Mouse (Mus musculus): Measurements from ENCODE around the gene Bmi1. TPM values are rescaled to one million over a fixed set of nuclear protein-coding genes. Genes with fewer than 3 reads are reported as not detected.

Bmi1 gene
- total and polyA plus RNA-seq, 3 experiments: 66.5 to 68.1 TPM; not detected in 1

DNA sequence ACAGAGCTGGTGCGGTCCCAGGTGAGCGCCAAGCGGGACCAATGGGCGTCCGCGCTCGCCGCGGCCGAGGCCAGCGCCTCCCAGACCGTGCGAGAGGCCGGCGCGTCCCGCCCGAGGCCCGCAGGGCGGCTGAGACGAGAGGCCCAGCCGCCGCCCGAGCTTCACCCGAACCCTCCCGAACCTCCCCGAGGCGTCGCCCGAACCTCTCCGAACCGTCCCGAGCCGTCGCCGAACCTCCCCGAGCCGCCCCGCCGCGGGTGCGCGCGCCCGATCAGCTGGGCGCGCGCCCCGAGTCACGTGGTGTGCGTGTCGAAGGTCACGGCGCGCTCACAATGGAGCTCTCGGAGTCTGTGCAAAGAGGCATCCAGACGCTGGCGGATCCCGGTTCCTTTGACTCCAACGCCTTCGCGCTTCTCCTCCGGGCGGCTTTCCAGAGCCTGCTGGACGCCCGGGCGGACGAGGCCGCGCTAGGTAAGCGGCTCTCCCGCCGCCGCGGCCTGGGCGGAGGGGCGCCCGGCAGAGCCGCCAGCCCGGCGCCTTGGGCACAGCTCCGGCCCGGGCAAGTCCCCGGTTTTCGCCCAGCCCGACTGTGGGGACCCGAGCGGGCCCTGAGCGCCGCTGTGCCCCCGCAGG is 4.6 kb upstream of the Bmi1 start, which contains the start of gene Commd3:
Commd3 (plus strand) TSS at position 252 of the 633 bp plus-strand sequence.
- H3K27me3 ChIP-seq (ENCODE audit: control insufficient read depth in 1 of 2, insufficient read depth in 2 of 2, low read length in 2 of 2): peaks cover 12 to 30% of the 10 kb centered on the region in 2 experiments
- peaks cover 0 to 17% of the 10 kb centered on the region in 2 experiments; a peak in 2 of 4 replicates for H3K36me3 ChIP-seq (ENCODE audit: control insufficient read depth in 1 of 2, insufficient read depth in 2 of 2, low read length in 2 of 2)
- peaks cover 12% of the 10 kb centered on the region for H3K79me2 ChIP-seq (ENCODE audit: control insufficient read depth, insufficient read depth, low read length, poor library complexity)
- TF ChIP-seq MYB (IDR thresholded peaks at IDR 0.05; ENCODE audit: low read depth, low read length) (no peak), USF2 (IDR thresholded peaks at IDR 0.05; ENCODE audit: borderline replicate concordance in 1 of 2, insufficient read depth in 1 of 2, low read depth in 1 of 2, low read length in 2 of 2) (peak; percentile 20 to 76; a peak in 3 of 4 replicates), MAX (IDR thresholded peaks at IDR 0.05; ENCODE audit: low read length) (peak; percentile 93), ZKSCAN1 (IDR thresholded peaks at IDR 0.05; ENCODE audit: low read depth, low read length) (no peak), NELFE (IDR thresholded peaks at IDR 0.05; ENCODE audit: low read depth, low read length) (peak; percentile 73), TBP (IDR thresholded peaks at IDR 0.05; ENCODE audit: low read depth, low read length) (peak; percentile 31; the same call in 1 of the 2 replicates), MXI1 (IDR thresholded peaks at IDR 0.05; ENCODE audit: low read depth, low read length) (peak; percentile 72; the same call in 1 of the 2 replicates), TCF12 (IDR thresholded peaks at IDR 0.05; ENCODE audit: low read depth, low read length) (peak; percentile 26; the same call in 1 of the 2 replicates), TAL1 (IDR thresholded peaks at IDR 0.05; ENCODE audit: low read length) (no peak), ETS1 (IDR thresholded peaks at IDR 0.05; ENCODE audit: low read depth, low read length) (0 out of 2 replicates have a peak, but pooled peaks have one; percentile 53), UBTF (IDR thresholded peaks at IDR 0.05; ENCODE audit: borderline replicate concordance, insufficient read depth, low read depth, low read length) (peak; percentile 60; the same call in 1 of the 2 replicates), USF1 (IDR thresholded peaks at IDR 0.05; ENCODE audit: low read depth, low read length) (peak; percentile 96), POLR2AphosphoS2 (IDR thresholded peaks at IDR 0.05; ENCODE audit: low read length) (no peak), MYC (IDR thresholded peaks at IDR 0.05; ENCODE audit: low read depth, low read length) (0 out of 2 replicates have a peak, but pooled peaks have one; percentile 31), BHLHE40 (IDR thresholded peaks at IDR 0.05; ENCODE audit: borderline replicate concordance, low read depth, low read length) (peak; percentile 54; the same call in 1 of the 2 replicates), POLR2A (IDR thresholded peaks at IDR 0.05; ENCODE audit: control insufficient read depth in 1 of 2, insufficient read depth in 1 of 2, low read depth in 1 of 2, low read length in 2 of 2, poor library complexity in 1 of 2) (peak; percentile 59 to 73; a peak in 2 of 4 replicates), HCFC1 (IDR thresholded peaks at IDR 0.05; ENCODE audit: low read depth, low read length) (peak; percentile 57; the same call in 1 of the 2 replicates)
- H3K9me3 ChIP-seq (replicated peaks; ENCODE audit: insufficient read depth, low read length): no peaks in the 10 kb centered on the region
- DNase-seq (ENCODE audit: low read depth, low spot score): peak; percentile 84
- H3K27ac ChIP-seq (ENCODE audit: control insufficient read depth, low read depth, low read length): peak within 1 kb of the TSS; percentile 52
- H3K4me1 ChIP-seq (ENCODE audit: control insufficient read depth in 1 of 2, insufficient read depth in 2 of 2, low read length in 2 of 2): peaks cover 13% of the 10 kb centered on the region in 2 experiments
- H3K4me3 ChIP-seq (ENCODE audit: control insufficient read depth in 1 of 2, insufficient read depth in 1 of 2, low read depth in 2 of 2, low read length in 2 of 2): peak within 1 kb of the TSS; percentile 81 to 83
- peak within 1 kb of the TSS; percentile 96 for H3K9ac ChIP-seq (ENCODE audit: control insufficient read depth, low read depth, low read length, poor library complexity, severe bottlenecking)

DNA sequence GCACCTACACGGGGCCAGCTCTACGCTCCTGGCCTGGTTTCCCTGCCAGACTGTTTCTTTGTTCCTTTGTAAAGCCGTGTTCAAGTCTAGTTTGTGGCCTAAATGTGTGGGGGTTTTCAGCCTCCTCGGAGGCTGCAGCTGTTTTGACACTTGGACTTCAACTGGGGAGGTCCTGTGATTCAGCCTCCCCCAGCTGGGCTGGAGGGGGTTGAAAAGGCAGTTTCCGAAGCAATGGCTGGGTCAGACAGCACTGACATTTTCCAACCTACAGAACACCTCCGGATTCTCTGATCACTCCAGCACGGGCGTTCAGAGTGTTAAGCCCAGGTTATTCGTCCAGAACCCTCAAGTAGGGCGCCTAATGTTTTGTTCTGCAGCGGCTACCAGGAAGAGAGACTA is 4.1 kb upstream of the Bmi1 start:
- Histone ChIP-seq H3K27me3 (ENCODE audit: control insufficient read depth in 1 of 2, insufficient read depth in 2 of 2, low read length in 2 of 2) (peaks cover 14 to 30% of the 10 kb centered on the region in 2 experiments), H3K9ac (ENCODE audit: control insufficient read depth, low read depth, low read length, poor library complexity, severe bottlenecking) (peak overlapping the region; percentile 96), H3K27ac (ENCODE audit: control insufficient read depth, low read depth, low read length) (peak overlapping the region; percentile 52), H3K36me3 (ENCODE audit: control insufficient read depth in 1 of 2, insufficient read depth in 2 of 2, low read length in 2 of 2) (peaks cover 0 to 17% of the 10 kb centered on the region in 2 experiments; a peak in 2 of 4 replicates), H3K4me3 (ENCODE audit: control insufficient read depth in 1 of 2, insufficient read depth in 1 of 2, low read depth in 2 of 2, low read length in 2 of 2) (peak overlapping the region; percentile 81 to 83), H3K79me2 (ENCODE audit: control insufficient read depth, insufficient read depth, low read length, poor library complexity) (peaks cover 16% of the 10 kb centered on the region), H3K4me1 (ENCODE audit: control insufficient read depth in 1 of 2, insufficient read depth in 2 of 2, low read length in 2 of 2) (peaks cover 13% of the 10 kb centered on the region in 2 experiments), H3K9me3 (replicated peaks; ENCODE audit: insufficient read depth, low read length) (no peaks in the 10 kb centered on the region)
- TF ChIP-seq GATA1 (IDR thresholded peaks at IDR 0.05; ENCODE audit: low read depth, low read length) (no peak), ZMIZ1 (IDR thresholded peaks at IDR 0.05; ENCODE audit: low read depth, low read length) (no peak), EP300 (IDR thresholded peaks at IDR 0.05; ENCODE audit: low read depth in 1 of 2, low read length in 2 of 2) (no peak), BHLHE40 (IDR thresholded peaks at IDR 0.05; ENCODE audit: borderline replicate concordance, low read depth, low read length) (no peak), CHD1 (IDR thresholded peaks at IDR 0.05; ENCODE audit: low read depth, low read length) (peak; percentile 57; the same call in 1 of the 2 replicates)
- DNase-seq (ENCODE audit: low read depth, low spot score): peak; percentile 68
